Mouse (Mus musculus) ES-E14 (cell line): ENCODE data around the gene Musk.

Experiments used
- CHD2 ChIP-seq: IDR thresholded peaks from 2 replicates; pipeline ENCODE4 v1.6.1; 2014; ENCODE audit warnings: mild to moderate bottlenecking, low read depth, low read length, inconsistent platforms
- ZNF384 ChIP-seq: IDR thresholded peaks from 2 replicates; pipeline ENCODE4 v1.6.1; 2012; ENCODE audit warnings: low read depth, low read length, inconsistent platforms

DNA sequence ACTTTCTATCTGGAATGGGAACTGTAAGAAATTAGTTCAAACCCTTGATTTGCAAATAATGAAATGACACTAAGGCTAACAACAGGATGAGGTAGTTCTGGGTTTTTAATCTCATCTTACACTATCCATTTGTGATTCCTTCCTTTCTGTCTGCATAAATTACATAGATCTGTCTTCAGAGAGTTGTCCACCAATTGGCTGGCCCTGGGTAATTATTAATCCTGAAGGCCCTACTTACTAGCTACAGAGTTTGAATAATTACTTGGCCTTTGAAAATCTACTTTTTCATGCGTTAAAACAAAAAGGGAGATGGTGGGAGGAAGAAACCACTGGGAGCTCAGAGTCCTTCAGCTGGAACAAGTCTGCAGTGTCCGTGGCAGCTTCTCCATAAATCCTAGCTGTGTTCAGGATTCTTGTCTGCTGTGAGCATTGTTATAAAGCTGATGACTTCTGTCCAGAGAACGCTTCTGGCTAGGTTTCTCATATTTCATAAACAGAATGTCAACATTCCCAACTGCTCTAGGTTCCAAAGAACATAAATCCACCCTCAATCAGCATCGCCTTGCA is 29.3 kb downstream of the Musk start:
- TF ChIP-seq CHD2 (no peak), ZNF384 (no peak)
